21 mouse cellular contexts compared by ENCODE assay signal in the genomic region with DNA sequence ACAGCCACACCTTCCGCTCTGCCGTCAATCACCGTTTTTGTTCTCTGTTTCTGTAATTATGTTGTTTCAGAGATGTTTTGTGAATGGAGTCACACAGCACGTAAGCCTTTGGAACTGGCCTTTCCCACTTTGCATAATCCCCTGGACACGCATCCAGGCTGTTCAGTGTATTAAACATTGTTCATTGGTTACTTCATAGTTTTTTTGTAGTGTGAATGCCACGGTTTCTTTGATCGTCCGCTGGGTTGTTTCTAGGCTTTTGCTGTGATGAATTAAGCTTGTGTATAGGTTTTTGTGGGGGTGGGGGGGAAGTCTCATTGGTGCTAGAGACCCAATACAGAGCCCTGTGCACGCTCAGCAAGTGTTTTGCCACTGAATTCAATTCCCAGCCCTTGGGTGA.
DNase-seq lines count a peak whose midpoint lies in the region; ATAC-seq lines count a peak whose summit lies in the region.
"Had no signal": no experiment of that assay in that cellular context is flagged by ENCODE, and none has a peak within 500 bp of the region (broad histone marks: within the 10 kb centered on the region; RNA-seq: fewer than 3 reads in every experiment).

No protein-coding gene starts in this region.

- H3K9me3 ChIP-seq in hindbrain, embryonic 10.5 days = no peaks in the 10 kb centered on the region
- no peaks in the 10 kb centered on the region for H3K9me3 ChIP-seq in hindbrain, embryonic 14.5 days (ENCODE audit: control insufficient read depth, low read length)
- H3K9me3 ChIP-seq in neural tube, embryonic 11.5 days (ENCODE audit: control insufficient read depth, low read length) = no peaks in the 10 kb centered on the region
- H3K9me3 ChIP-seq in forebrain, embryonic 14.5 days (replicated peaks; ENCODE audit: control insufficient read depth, low read length) = no peaks in the 10 kb centered on the region
- H3K9me3 ChIP-seq: embryonic facial prominence, embryonic 10.5 days; kidney, embryonic 15.5 days had no signal

- DNase-seq in hindbrain, embryonic 10.5 days (ENCODE audit: low spot score) = peak; percentile 31
- DNase-seq in hindbrain, embryonic 14.5 days (ENCODE audit: low spot score) = no peak
- peak; percentile 53 for DNase-seq in neural tube, embryonic 11.5 days (ENCODE audit: low spot score)
- no peak for DNase-seq in neural tube, embryonic 10.5 days (ENCODE audit: extremely low spot score, low spot score)
- peak; percentile 72 for DNase-seq in forebrain, embryonic 14.5 days (ENCODE audit: low spot score)
- no peak for DNase-seq in lung, postnatal 4 days
- DNase-seq: adrenal gland, adult 8-10 months; cerebellum, adult 2 months; cerebellum, postnatal 25 days; gastrocnemius, postnatal 25 days; heart, adult 2 months; kidney, adult 11 months; kidney, postnatal 36 days; retina, postnatal 1 day; right cerebral cortex, postnatal 25 days; spleen, adult 18-20 months had no signal

- H3K4me1 ChIP-seq in hindbrain, embryonic 10.5 days (replicated peaks) = peaks cover 23% of the 10 kb centered on the region
- H3K4me1 ChIP-seq in hindbrain, embryonic 14.5 days (replicated peaks; ENCODE audit: control insufficient read depth, insufficient read depth, low read length) = no peaks in the 10 kb centered on the region
- no peaks in the 10 kb centered on the region for H3K4me1 ChIP-seq in neural tube, embryonic 11.5 days (ENCODE audit: control insufficient read depth, insufficient read depth, low read length)
- H3K4me1 ChIP-seq in forebrain, embryonic 14.5 days (ENCODE audit: control insufficient read depth, insufficient read depth, low read length) = no peaks in the 10 kb centered on the region

- H3K9ac ChIP-seq in hindbrain, embryonic 14.5 days = no peak overlapping the region
- H3K9ac ChIP-seq in neural tube, embryonic 11.5 days (ENCODE audit: low read length) = no peak overlapping the region
- H3K9ac ChIP-seq in forebrain, embryonic 14.5 days (ENCODE audit: low read length) = no peak overlapping the region
- H3K9ac ChIP-seq: kidney, embryonic 15.5 days had no signal

- H3K4me3 ChIP-seq in hindbrain, embryonic 10.5 days = no peak overlapping the region
- H3K4me3 ChIP-seq in hindbrain, embryonic 14.5 days (replicated peaks; ENCODE audit: low read length) = no peak overlapping the region
- no peak overlapping the region for H3K4me3 ChIP-seq in neural tube, embryonic 11.5 days (ENCODE audit: low read depth, low read length)
- H3K4me3 ChIP-seq in forebrain, embryonic 14.5 days (ENCODE audit: low read depth, low read length) = no peak overlapping the region
- H3K4me3 ChIP-seq: embryonic facial prominence, embryonic 10.5 days; heart, adult 2 months; kidney, embryonic 15.5 days had no signal

- H3K36me3 ChIP-seq in hindbrain, embryonic 10.5 days = no peaks in the 10 kb centered on the region
- no peaks in the 10 kb centered on the region for H3K36me3 ChIP-seq in hindbrain, embryonic 14.5 days (replicated peaks; ENCODE audit: control insufficient read depth, insufficient read depth)
- no peaks in the 10 kb centered on the region for H3K36me3 ChIP-seq in neural tube, embryonic 11.5 days (ENCODE audit: control insufficient read depth, insufficient read depth, low read length)
- H3K36me3 ChIP-seq in forebrain, embryonic 14.5 days (ENCODE audit: control insufficient read depth, insufficient read depth, low read length) = no peaks in the 10 kb centered on the region
- H3K36me3 ChIP-seq: embryonic facial prominence, embryonic 10.5 days; kidney, embryonic 15.5 days had no signal

- H3K4me2 ChIP-seq in hindbrain, embryonic 14.5 days (replicated peaks) = no peak overlapping the region
- no peak overlapping the region for H3K4me2 ChIP-seq in neural tube, embryonic 11.5 days (ENCODE audit: low read depth)
- no peak overlapping the region for H3K4me2 ChIP-seq in forebrain, embryonic 14.5 days (ENCODE audit: low read length)
- H3K4me2 ChIP-seq: kidney, embryonic 15.5 days had no signal

- peaks cover 15% of the 10 kb centered on the region; the same call in 1 of the 2 replicates for H3K27me3 ChIP-seq in hindbrain, embryonic 10.5 days (ENCODE audit: insufficient read depth, poor library complexity, severe bottlenecking)
- H3K27me3 ChIP-seq in hindbrain, embryonic 14.5 days (ENCODE audit: control insufficient read depth, insufficient read depth, low read length) = no peaks in the 10 kb centered on the region
- no peaks in the 10 kb centered on the region for H3K27me3 ChIP-seq in neural tube, embryonic 11.5 days (ENCODE audit: control insufficient read depth, insufficient read depth, low read length)
- no peaks in the 10 kb centered on the region for H3K27me3 ChIP-seq in forebrain, embryonic 14.5 days (replicated peaks; ENCODE audit: control insufficient read depth, insufficient read depth, low read length)
- H3K27me3 ChIP-seq: kidney, embryonic 15.5 days had no signal

- H3K27ac ChIP-seq in hindbrain, embryonic 10.5 days = no peak overlapping the region
- H3K27ac ChIP-seq in hindbrain, embryonic 14.5 days = no peak overlapping the region
- no peak overlapping the region for H3K27ac ChIP-seq in neural tube, embryonic 11.5 days (ENCODE audit: low read depth, low read length)
- H3K27ac ChIP-seq in forebrain, embryonic 14.5 days (ENCODE audit: low read depth, low read length) = no peak overlapping the region
- H3K27ac ChIP-seq: embryonic facial prominence, embryonic 10.5 days; heart, adult 2 months; kidney, embryonic 15.5 days; macrophage had no signal

- WGBS in hindbrain, embryonic 10.5 days = 38% methylated on average over 9 of the region's 9 CpGs
- 16% methylated on average over 9 of the region's 9 CpGs for WGBS in hindbrain, embryonic 14.5 days
- 45% methylated on average over 9 of the region's 9 CpGs for WGBS in neural tube, embryonic 11.5 days
- 10% methylated on average over 9 of the region's 9 CpGs for WGBS in forebrain, embryonic 14.5 days

- ATAC-seq in hindbrain, embryonic 14.5 days (ENCODE audit: low FRiP score) = no peak
- ATAC-seq in neural tube, embryonic 11.5 days (ENCODE audit: insufficient read depth, low FRiP score, low TSS enrichment) = no peak; the same call in 1 of the 2 replicates
- peak; percentile 84 for ATAC-seq in forebrain, embryonic 14.5 days
- no peak for ATAC-seq in erythroid progenitor cell, adult 5-6 weeks (replicated peaks; ENCODE audit: low FRiP score, poor library complexity, severe bottlenecking)
- ATAC-seq: activated CD4-positive, CD25-positive, alpha-beta regulatory T cell, adult 4 months had no signal

Comparison
In these comparisons a context has a peak if more than half of its experiments do, and no peak if none do; other contexts are left out.
1. DNase-seq: peak in hindbrain, embryonic 10.5 days (single experiment), neural tube, embryonic 11.5 days (single experiment) and forebrain, embryonic 14.5 days (single experiment); none in hindbrain, embryonic 14.5 days (single experiment), neural tube, embryonic 10.5 days (single experiment) and lung, postnatal 4 days (0 of 2).